Mouse (Mus musculus): ENCODE data around the gene Themis3. TPM values are rescaled to one million over a fixed set of nuclear protein-coding genes. Genes with fewer than 3 reads are reported as not detected.

The Themis3 gene
- polyA plus RNA-seq, 1 experiment from 2014 or later: not detected

Other genes with a start within 250 kb of the Themis3 start
- 1.0 and 1.1 TPM in 2 replicates for gene Mtcl1, start 144.9 kb downstream of the Themis3 start, polyA plus RNA-seq (2014; fragmentation: Nextera tagmentation; extraction: Ambion mirVana)
- 67.5 and 74.2 TPM in 2 replicates for gene Rab12, start 74.9 kb downstream of the Themis3 start, polyA plus RNA-seq (2014; fragmentation: Nextera tagmentation; extraction: Ambion mirVana)